ENCODE assay signal across 9 mouse cellular contexts in genomic region chr9:112213411-112214255, GRCm38 (mm10). TPM values are rescaled to one million over a fixed set of nuclear protein-coding genes. Genes with fewer than 3 reads are reported as not detected.
DNase-seq lines count a peak whose midpoint lies in the region; ATAC-seq and TF ChIP-seq lines count a peak whose summit lies in the region.
"Had no signal": no experiment of that assay in that cellular context is flagged by ENCODE, and none has a peak within 500 bp of the region (broad histone marks: within the 10 kb centered on the region; RNA-seq: fewer than 3 reads in every experiment).

No protein-coding gene starts in this region.

- no peak overlapping the region for H3K4me3 ChIP-seq in kidney, adult 2 months (ENCODE audit: insufficient read depth, low read depth, low read length)
- H3K4me3 ChIP-seq in intestine, embryonic 16.5 days (ENCODE audit: low read length) = no peak overlapping the region
- H3K4me3 ChIP-seq: embryonic facial prominence, embryonic 13.5 days had no signal

- H3K36me3 ChIP-seq in kidney, adult 2 months (ENCODE audit: control insufficient read depth, insufficient read depth, low read length) = no peaks in the 10 kb centered on the region
- no peaks in the 10 kb centered on the region for H3K36me3 ChIP-seq in intestine, embryonic 16.5 days (ENCODE audit: control insufficient read depth, insufficient read depth, low read length)
- H3K36me3 ChIP-seq: embryonic facial prominence, embryonic 13.5 days had no signal

- peak; percentile 95 for ATAC-seq in intestine, embryonic 16.5 days

- TF ChIP-seq CTCF in kidney, adult 2 months (conservative IDR thresholded peaks at IDR 0.05; ENCODE audit: insufficient read depth, insufficient read length, low read depth, low read length) = no peak; the same call in 1 of the 2 replicates

- H3K4me2 ChIP-seq in intestine, embryonic 16.5 days (ENCODE audit: low read depth, low read length) = no peak overlapping the region
- H3K4me2 ChIP-seq: embryonic facial prominence, embryonic 13.5 days had no signal

- DNase-seq in kidney, adult 2 months = peak; percentile 8
- no peak for DNase-seq in kidney, postnatal 25 days
- peak; percentile 21 for DNase-seq in CD4-positive helper T cell, adult 2 months (ENCODE audit: low read depth, low spot score)
- peak; percentile 11 for DNase-seq in T-cell, adult 2 months (ENCODE audit: low spot score)
- DNase-seq in urinary bladder, postnatal 36 days (ENCODE audit: low spot score in 2 of 2) = no peak
- no peak for DNase-seq in spleen, adult 18-20 months
- no peak for DNase-seq in urinary bladder, adult 2 months (ENCODE audit: low spot score)

- H3K9ac ChIP-seq in intestine, embryonic 16.5 days (ENCODE audit: low read depth, low read length) = no peak overlapping the region
- H3K9ac ChIP-seq: embryonic facial prominence, embryonic 13.5 days had no signal

- no peak overlapping the region for H3K27ac ChIP-seq in kidney, adult 2 months (ENCODE audit: insufficient read depth, low read depth, low read length)
- H3K27ac ChIP-seq in intestine, embryonic 16.5 days (ENCODE audit: low read length) = no peak overlapping the region
- H3K27ac ChIP-seq: embryonic facial prominence, embryonic 13.5 days had no signal

- H3K9me3 ChIP-seq in intestine, embryonic 16.5 days (ENCODE audit: control insufficient read depth, low read length) = no peaks in the 10 kb centered on the region
- H3K9me3 ChIP-seq: embryonic facial prominence, embryonic 13.5 days had no signal

- no peak for TF ChIP-seq POLR2A in kidney, adult 2 months (IDR thresholded peaks at IDR 0.05; ENCODE audit: low read depth, low read length)

- no peaks in the 10 kb centered on the region; the same call in 1 of the 2 replicates for H3K27me3 ChIP-seq in kidney, adult 2 months (replicated peaks; ENCODE audit: control insufficient read depth, insufficient read depth, low read length)
- H3K27me3 ChIP-seq in intestine, embryonic 16.5 days (replicated peaks; ENCODE audit: control insufficient read depth, insufficient read depth, low read length) = no peaks in the 10 kb centered on the region

- WGBS in kidney, adult 2 months = 37% methylated on average over 10 of the region's 10 CpGs
- WGBS in intestine, embryonic 16.5 days = 45% methylated on average over 10 of the region's 10 CpGs

- H3K4me1 ChIP-seq in kidney, adult 2 months (ENCODE audit: control insufficient read depth, insufficient read depth, low read length) = no peaks in the 10 kb centered on the region
- no peaks in the 10 kb centered on the region for H3K4me1 ChIP-seq in intestine, embryonic 16.5 days (ENCODE audit: control insufficient read depth, insufficient read depth, low read length)

RNA-seq across cellular contexts. Expression of gene Arpp21, which starts 22.1 kb away (rescaled TPM):
- polyA plus RNA-seq in kidney, adult 2 months (2012; rRNA removed) = 0.18 and 0.74 TPM in 2 replicates
- polyA plus RNA-seq in intestine, embryonic 16.5 days (2015; fragmentation: Nextera tagmentation; extraction: Ambion mirVana) = 0.73 and 0.98 TPM in 2 replicates
- not detected in 2 replicates for polyA plus RNA-seq in urinary bladder, adult 2 months (2012; rRNA removed)

Comparison
In these comparisons a context has a peak if more than half of its experiments do, and no peak if none do; other contexts are left out.
1. DNase-seq: peak in kidney, adult 2 months (single experiment), CD4-positive helper T cell, adult 2 months (single experiment) and T-cell, adult 2 months (single experiment); none in kidney, postnatal 25 days (0 of 2), urinary bladder, postnatal 36 days (0 of 2), spleen, adult 18-20 months (0 of 2) and urinary bladder, adult 2 months (single experiment).